15 mouse cellular contexts compared by ENCODE assay signal in the genomic region with DNA sequence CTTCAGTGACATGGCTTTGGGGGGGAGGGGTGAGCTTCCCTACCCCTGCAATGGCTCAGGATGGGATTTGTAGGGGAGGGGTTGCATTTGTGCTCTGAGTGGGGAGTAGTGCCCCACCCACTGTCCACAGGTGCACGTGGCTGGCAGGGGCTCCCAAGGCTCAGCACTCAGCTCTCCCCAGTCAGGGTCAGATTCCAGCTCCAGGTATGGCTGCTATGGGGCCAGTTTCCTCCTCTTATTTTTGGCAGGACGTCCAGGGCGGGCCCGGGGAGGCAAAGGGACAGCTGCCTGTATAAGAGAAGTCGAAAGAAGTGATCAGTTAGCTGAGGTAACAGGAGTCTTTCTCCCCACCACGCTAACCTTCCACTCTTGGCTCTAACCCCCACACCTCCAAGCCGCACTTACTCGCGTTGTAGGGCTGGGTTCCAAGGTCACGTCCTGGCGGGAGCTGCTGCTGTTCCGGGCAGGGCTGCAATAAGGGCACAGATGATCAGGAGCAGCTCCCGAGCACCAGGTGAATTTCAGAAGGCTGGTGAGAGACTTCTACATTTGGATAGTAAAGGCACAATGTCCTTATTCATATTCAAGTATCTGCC. TPM values are rescaled to one million over a fixed set of nuclear protein-coding genes. Genes with fewer than 3 reads are reported as not detected.
DNase-seq lines count a peak whose midpoint lies in the region; ATAC-seq lines count a peak whose summit lies in the region.
"Had no signal": no experiment of that assay in that cellular context is flagged by ENCODE, and none has a peak within 500 bp of the region (broad histone marks: within the 10 kb centered on the region; RNA-seq: fewer than 3 reads in every experiment).

No protein-coding gene starts in this region.

- peak; percentile 36 to 77 for DNase-seq in adrenal gland, adult (ENCODE audit: inconsistent age in 2 of 2, low spot score in 1 of 2)
- no peak for DNase-seq in adrenal gland, adult 8-10 months
- DNase-seq in gastrocnemius, postnatal 14 days = peak; percentile 36
- no peak for DNase-seq in gastrocnemius, adult 18-20 months (ENCODE audit: low spot score)
- DNase-seq in limb, embryonic 10.5 days (ENCODE audit: low spot score) = no peak
- peak; percentile 56 for DNase-seq in ZHBTc4 (ENCODE audit: low read depth, low spot score)
- DNase-seq in thymus, postnatal 4 days = no peak
- DNase-seq: lung, postnatal 36 days had no signal

- H3K27ac ChIP-seq in limb, embryonic 13.5 days = no peak overlapping the region
- no peak overlapping the region for H3K27ac ChIP-seq in limb, embryonic 10.5 days
- H3K27ac ChIP-seq: heart, embryonic 13.5 days; hindbrain, embryonic 12.5 days; kidney, embryonic 15.5 days; liver, embryonic 15.5 days; midbrain, embryonic 12.5 days had no signal

- H3K9ac ChIP-seq in limb, embryonic 13.5 days = 0 out of 2 replicates have a peak overlapping the region, but pooled peaks have one; percentile 13
- H3K9ac ChIP-seq: heart, embryonic 13.5 days; hindbrain, embryonic 12.5 days; kidney, embryonic 15.5 days; liver, embryonic 15.5 days; midbrain, embryonic 12.5 days had no signal

- no peak overlapping the region for H3K4me3 ChIP-seq in limb, embryonic 13.5 days
- no peak overlapping the region for H3K4me3 ChIP-seq in limb, embryonic 10.5 days
- H3K4me3 ChIP-seq: heart, embryonic 13.5 days; hindbrain, embryonic 12.5 days; kidney, embryonic 15.5 days; liver, embryonic 15.5 days; midbrain, embryonic 12.5 days had no signal

- H3K27me3 ChIP-seq in limb, embryonic 13.5 days = no peaks in the 10 kb centered on the region
- no peaks in the 10 kb centered on the region for H3K27me3 ChIP-seq in limb, embryonic 10.5 days (ENCODE audit: low read depth, poor library complexity, severe bottlenecking)
- H3K27me3 ChIP-seq: CH12.LX; heart, embryonic 13.5 days; hindbrain, embryonic 12.5 days; kidney, embryonic 15.5 days; liver, embryonic 15.5 days; midbrain, embryonic 12.5 days had no signal

- intact Hi-C loops in gastrocnemius, postnatal 14 days (cut with DNase I; ENCODE audit: low total_unique reads) = no loop called here

- ATAC-seq in limb, embryonic 13.5 days (ENCODE audit: low FRiP score, low read depth) = no peak

- H3K36me3 ChIP-seq in limb, embryonic 13.5 days = peaks cover 98% of the 10 kb centered on the region
- peaks cover 97% of the 10 kb centered on the region for H3K36me3 ChIP-seq in limb, embryonic 10.5 days

- H3K4me1 ChIP-seq in limb, embryonic 13.5 days = peaks cover 32% of the 10 kb centered on the region
- H3K4me1 ChIP-seq in limb, embryonic 10.5 days = peaks cover 34% of the 10 kb centered on the region

- no peaks in the 10 kb centered on the region for H3K9me3 ChIP-seq in limb, embryonic 13.5 days
- H3K9me3 ChIP-seq in limb, embryonic 10.5 days (replicated peaks) = no peaks in the 10 kb centered on the region
- H3K9me3 ChIP-seq: heart, embryonic 13.5 days; hindbrain, embryonic 12.5 days; kidney, embryonic 15.5 days; liver, embryonic 15.5 days; midbrain, embryonic 12.5 days had no signal

- no peak overlapping the region for H3K4me2 ChIP-seq in limb, embryonic 13.5 days (replicated peaks)
- H3K4me2 ChIP-seq: heart, embryonic 13.5 days; hindbrain, embryonic 12.5 days; kidney, embryonic 15.5 days; liver, embryonic 15.5 days; midbrain, embryonic 12.5 days had no signal

- WGBS in limb, embryonic 13.5 days = 87% methylated on average over 13 of the region's 13 CpGs
- WGBS in limb, embryonic 10.5 days = 90% methylated on average over 13 of the region's 13 CpGs

RNA-seq across cellular contexts. Expression of gene Mbd6, which starts 6.1 kb away (rescaled TPM):
- 10 to 100 TPM; 43.1 to 84.1 (median 62.3) TPM for total RNA-seq in adrenal gland, adult 8-10 months (2022)
- total RNA-seq in gastrocnemius, postnatal 14 days (2021) = 10 to 100 TPM; 16.1 to 17.1 TPM
- 10 to 100 TPM; 14.6 to 15.7 TPM for total RNA-seq in gastrocnemius, adult 18-20 months (2021)
- 15.0 and 16.7 TPM in 2 replicates for polyA plus RNA-seq in limb, embryonic 13.5 days (2015; fragmentation: Nextera tagmentation; extraction: Ambion mirVana)
- 16.7 and 18.8 TPM in 2 replicates for polyA plus RNA-seq in limb, embryonic 10.5 days (2016; fragmentation: Nextera tagmentation; extraction: Ambion mirVana)

RNA-seq across cellular contexts. Expression of gene Dctn2, which starts 16.6 kb away (rescaled TPM):
- 100 to 1,000 TPM; 175 to 202 (median 198) TPM for total RNA-seq in adrenal gland, adult 8-10 months (2022)
- 100 to 1,000 TPM in 1 of 2 experiments, 10 to 100 TPM in 1; 99.8 to 103 TPM for total RNA-seq in gastrocnemius, postnatal 14 days (2021)
- 10 to 100 TPM; 96.1 to 97.2 TPM for total RNA-seq in gastrocnemius, adult 18-20 months (2021)
- 188 and 192 TPM in 2 replicates for polyA plus RNA-seq in limb, embryonic 13.5 days (2015; fragmentation: Nextera tagmentation; extraction: Ambion mirVana)
- 185 and 194 TPM in 2 replicates for polyA plus RNA-seq in limb, embryonic 10.5 days (2016; fragmentation: Nextera tagmentation; extraction: Ambion mirVana)

RNA-seq across cellular contexts. Expression of gene Kif5a, which starts 19.6 kb away (rescaled TPM):
- total RNA-seq in adrenal gland, adult 8-10 months (2022) = 10 to 100 TPM in 3 of 4 experiments, 1 to 10 TPM in 1; 6.8 to 18.6 (median 14.5) TPM
- total RNA-seq in gastrocnemius, postnatal 14 days (2021) = under 1 TPM; 0.45 to 0.53 TPM
- total RNA-seq in gastrocnemius, adult 18-20 months (2021) = under 1 TPM; 0.21 to 0.37 TPM
- 4.2 and 4.8 TPM in 2 replicates for polyA plus RNA-seq in limb, embryonic 13.5 days (2015; fragmentation: Nextera tagmentation; extraction: Ambion mirVana)
- 1.4 and 2.2 TPM in 2 replicates for polyA plus RNA-seq in limb, embryonic 10.5 days (2016; fragmentation: Nextera tagmentation; extraction: Ambion mirVana)

RNA-seq across cellular contexts. Expression of gene Mars, which starts 28.9 kb away (rescaled TPM):
- 100 to 1,000 TPM in 1 of 4 experiments, 10 to 100 TPM in 3; 79.7 to 107 (median 92.0) TPM for total RNA-seq in adrenal gland, adult 8-10 months (2022)
- 10 to 100 TPM; 50.3 to 56.0 TPM for total RNA-seq in gastrocnemius, postnatal 14 days (2021)
- 10 to 100 TPM; 67.5 to 68.8 TPM for total RNA-seq in gastrocnemius, adult 18-20 months (2021)
- polyA plus RNA-seq in limb, embryonic 13.5 days (2015; fragmentation: Nextera tagmentation; extraction: Ambion mirVana) = 118 and 122 TPM in 2 replicates
- polyA plus RNA-seq in limb, embryonic 10.5 days (2016; fragmentation: Nextera tagmentation; extraction: Ambion mirVana) = 170 and 205 TPM in 2 replicates

RNA-seq across cellular contexts. Expression of gene Arhgap9, which starts 39.0 kb away (rescaled TPM):
- total RNA-seq in adrenal gland, adult 8-10 months (2022) = 1 to 10 TPM; 2.2 to 5.0 (median 3.6) TPM
- 1 to 10 TPM; 1.3 to 2.1 TPM for total RNA-seq in gastrocnemius, postnatal 14 days (2021)
- total RNA-seq in gastrocnemius, adult 18-20 months (2021) = under 1 TPM; 0.46 to 0.83 TPM
- 5.2 and 5.4 TPM in 2 replicates for polyA plus RNA-seq in limb, embryonic 13.5 days (2015; fragmentation: Nextera tagmentation; extraction: Ambion mirVana)
- polyA plus RNA-seq in limb, embryonic 10.5 days (2016; fragmentation: Nextera tagmentation; extraction: Ambion mirVana) = 5.5 and 5.9 TPM in 2 replicates

Comparison
In these comparisons a context has a peak if more than half of its experiments do, and no peak if none do; other contexts are left out.
1. DNase-seq: peak in adrenal gland, adult (2 of 2), gastrocnemius, postnatal 14 days (single experiment) and ZHBTc4 (single experiment); none in adrenal gland, adult 8-10 months (single experiment), gastrocnemius, adult 18-20 months (single experiment), limb, embryonic 10.5 days (single experiment) and thymus, postnatal 4 days (single experiment).
2. RNA of gene Kif5a, which starts 19.6 kb away (total RNA-seq): 6.8 to 18.6 TPM in adrenal gland, adult 8-10 months; 0.45 to 0.53 TPM in gastrocnemius, postnatal 14 days and 0.21 to 0.37 TPM in gastrocnemius, adult 18-20 months; every median in the first group is over 4 times any median in the second.